In genomic region chr10:85193321-85193720, GRCm38 (mm10) we compare ENCODE assay signal across 20 mouse cellular contexts.
"Had no signal": no experiment of that assay in that cellular context is flagged by ENCODE, and none has a peak within 500 bp of the region (broad histone marks: within the 10 kb centered on the region; RNA-seq: fewer than 3 reads in every experiment).

No protein-coding gene starts in this region.

- H3K9me3 ChIP-seq: liver, embryonic 12.5 days; liver, embryonic 15.5 days; lung, embryonic 15.5 days; midbrain, embryonic 10.5 days; midbrain, embryonic 13.5 days; neural tube, embryonic 13.5 days; stomach, embryonic 15.5 days had no signal

- ATAC-seq: intestine, postnatal 0 days; liver, embryonic 12.5 days; midbrain, embryonic 13.5 days; midbrain, embryonic 16.5 days had no signal

- H3K36me3 ChIP-seq: liver, embryonic 12.5 days; liver, embryonic 15.5 days; lung, embryonic 15.5 days; midbrain, embryonic 10.5 days; midbrain, embryonic 13.5 days; neural tube, embryonic 13.5 days; stomach, embryonic 15.5 days had no signal

- H3K4me1 ChIP-seq: liver, embryonic 12.5 days; liver, embryonic 15.5 days; lung, embryonic 15.5 days; midbrain, embryonic 10.5 days; midbrain, embryonic 13.5 days; neural tube, embryonic 13.5 days; stomach, embryonic 15.5 days had no signal

- H3K4me2 ChIP-seq: liver, embryonic 12.5 days; liver, embryonic 15.5 days; lung, embryonic 15.5 days; midbrain, embryonic 13.5 days; neural tube, embryonic 13.5 days; stomach, embryonic 15.5 days had no signal

- H3K27ac ChIP-seq: left cerebral cortex, adult 2 months; liver, embryonic 12.5 days; liver, embryonic 15.5 days; lung, embryonic 15.5 days; midbrain, embryonic 10.5 days; midbrain, embryonic 13.5 days; neural tube, embryonic 13.5 days; stomach, embryonic 15.5 days had no signal

- DNase-seq: layer of hippocampus, postnatal 36 days; lung, adult 18-20 months; lung, postnatal 10 days; lung, postnatal 36 days; retina, postnatal 1 day; right cerebral cortex, postnatal 25 days; spleen, adult 18-20 months; thymus, postnatal 36 days had no signal

- H3K9ac ChIP-seq: liver, embryonic 12.5 days; liver, embryonic 15.5 days; lung, embryonic 15.5 days; midbrain, embryonic 13.5 days; neural tube, embryonic 13.5 days; stomach, embryonic 15.5 days had no signal

- H3K27me3 ChIP-seq: liver, embryonic 12.5 days; liver, embryonic 15.5 days; megakaryocyte, embryonic 14.5 days; midbrain, embryonic 13.5 days; neural tube, embryonic 13.5 days; stomach, embryonic 15.5 days had no signal

- H3K4me3 ChIP-seq: left cerebral cortex, adult 2 months; liver, embryonic 12.5 days; liver, embryonic 15.5 days; lung, embryonic 15.5 days; megakaryocyte, embryonic 14.5 days; midbrain, embryonic 10.5 days; midbrain, embryonic 13.5 days; myocyte; neural tube, embryonic 13.5 days; stomach, embryonic 15.5 days had no signal
